Mouse (Mus musculus): ENCODE data around the gene Iqcn.

Gene Iqcn

DNA sequence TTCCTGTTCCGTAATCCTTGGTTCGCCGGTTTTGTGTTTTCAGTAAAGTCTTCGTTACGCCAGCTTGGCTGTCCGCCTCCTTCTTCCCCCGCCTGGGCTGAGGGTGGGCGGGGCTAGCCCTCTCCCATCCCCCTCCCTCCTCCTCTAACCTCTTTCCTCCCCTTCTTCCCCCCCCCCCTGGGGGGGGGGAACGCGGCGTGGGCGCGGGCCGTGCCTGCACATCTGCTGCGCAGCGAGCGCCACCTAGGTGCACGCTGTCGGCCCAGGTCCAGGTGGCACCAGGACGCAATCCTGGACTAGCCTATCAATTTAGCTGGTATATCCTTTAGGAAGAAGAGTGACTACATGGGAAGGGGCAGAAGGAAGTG is 2.7 kb upstream of the Iqcn start:
- DNase-seq (ENCODE audit: inconsistent ontology term): peak; percentile 93

DNA sequence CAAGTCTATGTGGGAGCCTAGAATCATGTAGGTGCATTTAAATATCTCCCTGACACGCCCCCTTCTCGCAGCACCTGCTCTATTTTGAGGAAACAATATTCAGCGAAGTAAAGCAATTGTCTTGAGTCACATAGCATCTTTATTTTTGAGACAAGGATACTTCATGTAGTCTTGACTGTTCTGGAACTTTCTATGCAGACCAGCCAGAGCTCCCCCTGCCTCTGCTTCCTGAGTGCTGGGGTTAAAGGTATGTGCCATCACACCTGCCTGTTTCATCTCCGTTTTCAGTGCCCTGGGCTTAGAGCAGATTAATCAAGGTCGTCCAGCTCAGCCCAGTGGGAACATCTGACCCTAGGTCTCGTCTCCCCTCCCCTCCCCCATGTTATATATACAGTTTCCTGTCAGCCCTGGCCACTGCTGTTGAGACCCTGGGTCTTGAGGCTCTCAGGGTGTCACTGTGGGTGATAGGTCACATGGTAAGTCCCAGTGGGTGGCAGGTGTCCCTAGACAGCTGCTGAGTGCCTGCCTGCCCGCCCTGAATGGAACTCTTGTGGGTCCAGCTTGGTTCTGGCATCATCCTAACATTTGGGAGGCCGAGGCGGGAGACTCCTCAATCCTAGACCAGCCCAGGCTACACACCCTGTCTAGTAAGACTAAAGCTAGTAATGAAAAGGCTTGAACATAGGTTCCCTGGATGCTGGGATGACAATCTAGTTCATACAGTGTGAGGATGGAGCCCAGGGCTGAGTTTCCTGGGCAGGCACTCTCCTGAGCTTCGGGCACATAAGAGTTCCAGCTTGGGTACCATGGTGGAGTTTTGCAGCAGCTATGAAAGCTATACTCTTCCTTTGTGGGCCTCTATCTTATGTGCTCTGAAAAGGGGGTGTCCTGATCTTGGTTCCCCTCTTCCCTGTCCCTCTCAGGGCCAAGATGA is 1.9 kb upstream of the Iqcn start:
- DNase-seq (ENCODE audit: inconsistent ontology term): no peak

DNA sequence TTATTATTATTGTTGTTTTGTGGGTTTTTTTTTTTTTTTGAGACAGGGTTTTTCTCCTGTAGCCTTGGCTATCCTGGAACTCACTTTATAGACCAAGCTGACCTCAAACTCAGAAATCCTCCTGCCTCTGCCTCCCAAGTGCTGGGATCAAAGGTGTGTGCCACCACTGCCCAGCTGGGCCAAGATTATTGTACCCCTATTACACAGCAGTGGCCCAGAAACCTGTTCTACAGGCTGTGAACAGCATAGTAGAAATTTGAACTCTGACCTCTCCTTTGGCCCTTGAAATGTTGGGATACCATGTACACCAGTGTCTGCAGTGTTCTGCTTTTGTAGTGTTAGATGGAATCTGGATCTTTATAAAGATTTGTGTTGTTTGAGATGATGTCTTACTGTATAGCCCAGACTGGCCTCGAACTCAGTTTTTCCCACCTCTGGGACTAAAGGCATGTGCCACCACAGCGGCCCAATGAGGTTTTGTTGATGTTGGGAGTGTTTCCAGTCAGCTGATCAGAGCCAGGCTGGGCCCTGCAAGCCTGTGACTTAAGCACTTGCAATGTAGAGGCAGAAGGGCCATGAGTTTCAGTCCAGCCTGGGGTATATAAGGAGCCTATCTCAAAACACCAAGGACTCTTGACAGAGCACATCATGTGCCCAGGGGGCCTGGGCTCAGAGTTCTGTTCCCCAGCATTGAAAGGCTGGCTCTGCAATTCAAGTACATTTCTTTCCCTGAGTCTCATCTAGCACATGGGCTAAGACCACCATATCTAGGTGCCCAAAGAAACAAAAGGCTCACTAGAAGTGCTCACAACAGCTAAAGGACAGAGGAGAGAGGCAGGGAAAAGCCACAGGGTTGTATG is 1.0 kb upstream of the Iqcn start:
- DNase-seq (ENCODE audit: inconsistent ontology term): no peak

DNA sequence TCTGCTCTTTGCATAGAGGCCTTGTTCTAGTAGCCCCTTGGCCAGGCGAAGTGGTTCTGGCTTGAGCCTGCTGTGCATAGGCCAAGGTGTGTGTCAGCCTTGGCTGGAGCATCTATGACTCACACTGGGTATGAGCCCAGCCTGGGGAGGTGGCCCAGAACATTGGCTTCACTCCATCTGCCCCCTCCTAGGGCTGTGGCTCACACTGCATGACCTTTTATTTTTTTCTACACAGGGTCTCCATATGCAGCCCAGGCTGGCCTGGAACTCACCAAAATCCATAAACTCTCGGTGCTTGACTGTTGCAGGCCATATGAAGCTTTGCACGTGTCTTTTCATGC is 445 bp upstream of the Iqcn start:
- DNase-seq (ENCODE audit: inconsistent ontology term): peak; percentile 83

DNA sequence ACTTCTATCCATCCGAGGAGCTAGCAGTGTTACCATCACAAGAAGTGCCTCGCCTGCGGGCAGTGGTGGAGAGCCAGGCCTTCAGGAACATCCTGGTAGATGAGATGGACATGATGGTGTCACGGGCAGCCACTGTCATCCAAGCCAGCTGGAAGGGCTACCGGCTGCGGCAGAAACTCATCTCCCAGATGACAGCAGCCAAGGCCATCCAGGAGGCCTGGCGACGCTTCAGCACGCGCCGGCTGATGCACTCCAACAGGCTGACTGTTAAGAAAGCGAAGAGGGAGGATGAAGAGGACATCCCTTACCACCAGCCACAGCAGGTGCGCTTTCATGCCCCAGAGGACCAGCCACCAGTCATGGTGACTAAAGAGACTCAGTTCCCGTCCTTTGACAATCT is 5.0 kb downstream of the Iqcn start:
- DNase-seq (ENCODE audit: inconsistent ontology term): no peak

DNA sequence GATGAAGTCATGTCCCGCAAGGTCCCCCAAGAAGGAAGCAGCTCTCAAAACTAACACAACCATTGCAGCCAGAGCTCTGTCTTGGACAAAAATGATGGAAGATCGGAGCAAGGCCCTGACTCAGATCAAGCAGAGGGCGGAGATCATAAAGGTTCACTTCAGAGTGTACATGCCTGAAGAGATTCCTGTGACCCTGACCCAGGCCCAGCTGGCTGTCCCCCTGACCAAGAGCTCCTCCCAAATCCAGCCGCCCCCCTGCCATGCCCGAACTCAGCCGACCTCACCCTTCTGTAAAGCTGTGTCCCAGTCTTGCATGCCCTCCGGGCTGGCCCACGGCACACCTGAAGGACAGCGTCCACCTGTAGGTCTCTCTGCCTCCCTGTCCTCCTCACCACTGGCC is 6.5 kb downstream of the Iqcn start:
- DNase-seq (ENCODE audit: inconsistent ontology term): no peak

DNA sequence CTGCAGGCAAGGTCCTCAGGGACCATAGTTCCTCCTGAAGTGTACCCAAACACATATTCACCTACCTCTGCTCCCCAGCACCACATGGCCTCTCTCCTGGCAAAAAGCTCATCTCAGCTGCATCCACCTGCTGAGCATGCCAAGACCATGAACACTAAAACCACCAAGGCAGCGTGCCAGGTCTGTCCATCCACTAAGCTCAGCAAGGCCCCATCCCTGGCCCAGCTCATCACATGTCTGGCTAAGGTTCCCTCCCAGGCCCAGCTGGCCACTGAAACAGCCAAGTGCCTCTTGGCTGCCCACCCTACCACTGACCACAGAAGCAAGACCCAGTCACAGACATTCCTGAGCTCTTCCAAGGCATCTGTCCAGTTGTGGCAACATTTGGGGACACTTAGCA is 7.0 kb downstream of the Iqcn start:
- DNase-seq (ENCODE audit: inconsistent ontology term): peak; percentile 74

DNA sequence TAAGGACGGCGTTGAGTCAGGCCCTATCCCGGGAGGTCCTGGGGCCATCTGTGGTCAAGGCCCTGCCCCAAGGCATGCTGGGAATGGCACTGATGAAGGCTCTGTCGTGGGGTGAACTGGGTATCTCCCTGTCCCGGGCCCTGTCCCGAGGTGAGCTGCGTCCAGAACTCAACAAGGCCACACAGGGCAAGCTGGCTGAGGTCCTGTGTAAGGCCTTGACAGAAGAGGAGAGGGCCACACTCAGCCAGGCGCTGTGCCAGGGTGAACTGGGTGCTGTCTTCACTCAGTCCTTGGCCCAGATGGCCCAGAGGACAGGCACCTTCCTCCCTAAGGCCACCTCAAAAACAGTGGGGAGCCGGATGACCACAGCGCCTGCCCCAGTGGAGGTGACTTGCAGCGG is 7.8 kb downstream of the Iqcn start:
- DNase-seq (ENCODE audit: inconsistent ontology term): no peak

DNA sequence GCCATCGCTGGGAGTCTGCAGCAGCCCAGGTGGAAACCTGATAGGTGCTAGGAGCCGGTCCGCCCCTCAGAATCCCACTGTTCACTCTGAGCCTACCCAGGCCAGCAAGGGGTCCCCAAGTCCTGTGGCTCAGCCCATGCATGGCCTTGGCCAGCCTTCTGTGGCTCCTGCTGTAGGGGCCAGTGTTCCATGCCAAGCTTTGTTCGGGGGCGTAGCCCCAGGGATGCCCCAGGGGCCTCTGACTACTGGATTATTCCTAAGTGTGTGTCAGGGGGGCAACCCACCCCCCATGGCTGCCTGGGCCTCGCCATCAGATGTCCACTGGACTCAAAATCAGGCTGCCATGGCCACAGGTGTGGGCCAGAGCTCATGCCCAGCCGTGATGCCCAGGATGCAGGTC is 10.7 kb downstream of the Iqcn start:
- no peak for DNase-seq (ENCODE audit: inconsistent ontology term)

DNA sequence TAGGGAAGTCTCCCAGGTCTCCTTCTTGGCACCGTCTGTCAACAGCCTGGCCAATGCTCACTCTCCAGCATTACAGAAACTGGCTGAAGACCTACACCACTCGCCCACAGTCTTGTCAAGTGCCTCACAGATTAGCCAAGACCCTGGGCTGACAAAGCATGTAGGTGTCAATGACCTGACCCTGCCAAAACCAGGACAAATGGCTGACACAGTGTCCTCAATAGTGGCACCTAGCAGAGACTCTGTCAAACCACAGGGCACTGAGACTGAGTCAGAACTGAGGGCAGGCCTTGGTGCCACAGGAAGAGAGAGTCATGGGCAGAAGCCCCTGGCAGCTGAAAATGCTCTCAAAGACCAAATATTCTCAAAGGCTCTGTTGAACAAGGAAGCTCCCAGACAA is 11.8 kb downstream of the Iqcn start:
- no peak for DNase-seq (ENCODE audit: inconsistent ontology term)

DNA sequence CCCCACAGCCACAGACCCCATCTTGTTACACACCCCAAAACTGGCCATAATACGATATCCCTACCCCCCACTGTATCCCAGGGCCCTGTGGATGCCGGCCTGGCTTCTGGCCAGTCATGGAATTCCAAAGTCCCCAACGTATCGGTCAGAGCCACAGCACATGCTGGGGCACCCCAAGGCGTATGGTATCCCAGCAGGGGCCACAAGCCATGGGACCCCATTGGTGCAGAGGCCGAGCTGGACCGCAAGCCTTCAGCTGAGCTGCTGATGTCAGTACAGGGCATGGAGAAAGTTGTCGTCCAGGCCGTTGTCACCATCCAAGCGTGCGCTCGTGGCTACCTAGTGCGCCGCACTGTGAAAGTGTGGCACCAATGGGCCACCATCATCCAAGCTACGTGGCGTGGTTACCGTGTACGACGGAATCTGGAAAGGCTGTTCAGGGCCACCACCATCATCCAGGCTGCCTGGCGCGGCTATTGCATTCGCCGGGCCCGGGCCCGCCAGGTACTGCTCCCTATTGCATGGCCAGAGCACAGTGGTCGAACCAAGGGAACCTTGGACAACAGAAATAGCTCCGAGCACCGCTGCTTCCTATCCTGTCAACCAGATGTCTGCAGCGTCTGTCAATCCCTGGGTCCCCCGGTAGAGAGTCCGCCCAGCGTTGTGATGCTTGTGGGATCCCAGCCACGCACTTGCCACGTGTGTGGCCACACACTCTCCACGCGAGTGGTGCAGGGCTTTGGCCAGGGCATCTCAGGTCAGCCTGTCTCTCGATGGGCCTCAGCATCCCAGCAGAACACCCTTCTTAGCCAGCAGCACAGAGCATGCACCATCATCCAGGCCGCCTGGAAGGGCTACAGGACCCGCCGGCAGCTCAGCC is 13.5 kb downstream of the Iqcn start:
- no peak for DNase-seq (ENCODE audit: inconsistent ontology term)

DNA sequence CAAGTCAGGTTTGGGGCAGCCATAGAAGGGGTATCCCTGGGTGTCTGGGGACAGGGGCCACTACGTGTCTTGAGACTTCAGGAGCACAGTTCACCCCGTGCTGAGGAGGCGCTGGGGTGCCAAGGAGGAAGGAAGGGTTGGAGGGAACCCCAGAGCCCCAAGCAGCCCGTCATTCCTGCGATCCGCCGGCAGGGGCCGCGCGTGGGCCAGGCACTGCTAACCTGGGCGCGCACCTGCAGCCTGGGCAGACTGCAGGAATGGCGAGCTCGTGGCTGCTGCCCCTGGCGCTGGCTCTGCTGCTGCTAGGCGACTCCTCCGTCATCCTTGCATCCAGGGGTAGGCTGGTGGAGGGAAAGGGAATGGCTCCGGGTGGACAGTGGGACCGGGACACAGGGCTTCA is 15.0 kb downstream of the Iqcn start, which contains the start of gene Gm3336:
Gm3336 (plus strand) TSS at position 247 of the 400 bp plus-strand sequence.
- no peak for DNase-seq (ENCODE audit: inconsistent ontology term)

DNA sequence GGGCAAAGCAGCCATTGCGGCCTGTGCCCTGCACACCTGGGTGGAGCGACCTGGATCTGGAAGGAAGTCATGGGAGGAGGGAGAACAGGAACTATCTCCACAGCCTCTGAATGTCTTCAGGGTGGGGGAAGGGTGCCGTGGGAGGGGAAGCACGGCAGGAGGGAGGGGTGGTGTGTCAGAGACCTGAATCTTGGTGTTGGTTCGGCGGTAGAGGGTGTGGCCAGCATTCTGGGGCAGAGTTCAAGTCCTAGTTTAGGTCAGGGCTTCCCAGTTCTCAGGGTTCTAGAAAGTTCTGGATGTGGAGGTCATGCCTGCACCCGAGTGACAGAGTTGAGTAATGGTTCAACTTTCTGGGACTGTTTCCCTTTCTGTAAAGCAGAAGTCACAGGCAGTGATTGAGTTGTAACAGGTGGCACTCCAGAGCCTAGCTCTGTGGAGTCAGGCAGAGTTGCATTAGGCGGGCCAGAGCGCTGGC is 16.6 kb downstream of the Iqcn start:
- no peak for DNase-seq (ENCODE audit: inconsistent ontology term)

DNA sequence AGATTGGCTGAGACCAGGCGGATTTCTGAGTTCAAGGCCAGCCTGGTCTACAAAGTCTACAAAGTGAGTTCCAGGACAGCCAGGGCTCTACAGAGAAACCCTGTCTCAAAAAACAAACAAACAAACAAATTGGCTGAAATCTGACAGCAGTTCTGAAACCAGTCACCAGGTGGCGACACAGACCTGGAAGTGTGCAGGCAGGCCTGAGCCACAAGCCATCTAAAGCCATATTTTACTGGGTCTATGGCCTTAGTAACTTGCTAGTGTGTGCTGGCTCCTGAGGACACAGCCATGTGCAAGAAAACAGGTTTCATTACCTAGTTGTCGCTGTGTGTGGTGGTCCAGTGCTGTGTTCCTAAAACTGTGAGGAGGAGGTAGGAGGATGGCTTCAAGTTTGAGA is 17.5 kb downstream of the Iqcn start:
- peak; percentile 48 for DNase-seq (ENCODE audit: inconsistent ontology term)

DNA sequence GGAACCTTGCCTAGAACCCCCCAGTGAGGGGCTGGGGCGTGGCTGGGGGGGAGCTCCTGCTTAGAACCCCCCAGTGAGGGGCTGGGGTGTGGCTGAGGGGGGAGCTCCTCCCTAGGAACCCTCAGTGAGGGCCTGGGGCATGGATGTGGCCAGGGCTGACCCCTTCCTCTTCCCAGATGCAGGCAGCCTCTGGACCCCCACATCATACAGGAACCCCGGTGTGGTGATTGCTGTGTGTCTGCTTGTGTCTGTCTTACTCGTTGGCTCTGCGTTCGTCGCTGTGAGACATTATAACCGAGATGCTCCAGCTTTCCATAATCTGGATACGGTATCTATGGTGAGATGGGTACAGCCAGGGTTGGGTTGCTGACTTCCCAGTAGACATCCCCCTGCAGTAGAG is 18.3 kb downstream of the Iqcn start:
- no peak for DNase-seq (ENCODE audit: inconsistent ontology term)

DNA sequence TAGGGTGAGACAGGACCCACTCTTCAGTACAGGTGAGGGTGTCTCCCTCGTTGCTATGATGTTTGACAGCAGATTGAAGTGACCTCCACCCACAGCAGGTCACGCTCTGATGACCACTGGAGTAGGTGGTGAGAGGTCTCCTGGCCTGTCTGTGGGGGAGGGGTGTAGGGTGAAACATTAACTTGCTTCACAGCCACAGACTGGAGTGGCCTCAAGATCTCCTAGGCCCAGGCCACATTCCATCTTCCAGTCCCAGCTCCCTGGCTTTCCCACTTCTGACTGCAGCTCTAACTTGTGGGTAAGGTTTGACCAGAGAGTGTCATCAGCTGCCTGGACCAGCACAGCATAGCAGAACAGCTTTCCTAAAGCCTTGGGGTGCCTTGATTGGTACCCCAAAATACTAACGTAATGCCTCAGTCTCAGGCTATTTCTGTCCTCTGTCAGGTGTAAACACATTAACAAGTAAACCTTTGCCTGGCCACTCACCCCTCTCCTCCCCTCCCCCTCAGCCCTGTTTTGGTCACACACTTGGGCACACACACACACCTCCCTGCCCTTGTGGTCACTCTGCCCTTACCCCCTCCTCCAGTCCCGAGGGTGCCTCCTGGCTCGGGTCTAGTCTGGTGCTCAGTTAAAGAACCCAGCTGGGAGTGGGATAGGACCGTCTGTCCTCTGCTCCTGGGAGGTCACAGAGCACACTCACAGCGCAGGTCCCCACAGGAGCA is 20.4 kb downstream of the Iqcn start, which contains the start of gene Pde4c:
Pde4c (plus strand) TSS at position 235 of the 725 bp plus-strand sequence.
- no peak for DNase-seq (ENCODE audit: inconsistent ontology term)

DNA sequence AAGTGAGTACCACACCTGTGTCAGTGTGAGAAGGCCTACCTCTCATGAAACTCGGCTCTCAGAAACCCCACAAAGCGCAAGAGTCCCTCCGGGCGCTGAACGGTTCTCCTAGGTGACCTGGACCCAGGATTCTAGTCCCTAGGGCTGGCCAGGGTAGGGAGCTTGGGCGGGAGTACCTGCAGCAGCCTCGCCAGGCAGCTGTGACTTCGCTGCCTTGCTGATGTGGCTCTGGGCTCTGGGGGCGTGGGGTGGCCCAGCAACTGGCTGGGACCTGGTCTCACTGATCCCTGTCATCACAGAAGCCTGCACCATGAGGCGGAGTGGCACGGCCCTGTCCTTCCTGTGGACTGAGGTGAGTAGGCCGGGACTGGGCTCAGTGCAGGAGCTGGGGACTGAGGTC is 21.0 kb downstream of the Iqcn start:
- no peak for DNase-seq (ENCODE audit: inconsistent ontology term)

DNA sequence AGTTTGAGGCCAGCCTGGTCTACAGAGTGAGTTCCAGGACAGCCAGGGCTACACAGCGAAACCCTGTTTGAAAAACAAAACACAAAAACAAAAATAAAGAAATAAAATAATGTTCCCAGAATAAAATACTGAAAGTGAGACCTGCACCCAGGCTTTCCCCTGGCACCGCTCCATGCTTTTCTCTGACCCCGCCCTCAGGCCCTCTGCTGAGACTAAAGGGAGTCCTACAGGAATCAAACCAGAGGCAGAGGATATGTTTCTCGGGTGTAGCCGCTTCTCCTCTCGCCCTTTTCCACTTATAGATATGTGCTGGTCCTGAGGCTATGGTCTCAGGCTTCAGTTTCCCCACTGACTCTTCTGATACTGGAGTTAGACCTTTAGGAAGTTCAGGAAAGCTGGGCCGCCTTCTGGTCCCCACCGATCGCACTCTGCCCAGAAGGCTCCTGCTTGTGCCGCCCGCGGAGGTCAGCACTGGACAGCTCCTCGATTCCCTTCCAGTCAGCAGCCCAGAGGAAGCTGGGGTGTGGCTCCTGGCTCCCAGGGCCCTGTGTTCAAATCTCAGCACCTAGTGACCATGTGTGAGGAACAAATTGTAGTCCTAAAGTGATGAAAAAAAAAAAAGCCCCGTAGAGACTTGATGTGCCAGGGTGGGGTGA is 22.7 kb downstream of the Iqcn start:
- peak; percentile 37 for DNase-seq (ENCODE audit: inconsistent ontology term)

DNA sequence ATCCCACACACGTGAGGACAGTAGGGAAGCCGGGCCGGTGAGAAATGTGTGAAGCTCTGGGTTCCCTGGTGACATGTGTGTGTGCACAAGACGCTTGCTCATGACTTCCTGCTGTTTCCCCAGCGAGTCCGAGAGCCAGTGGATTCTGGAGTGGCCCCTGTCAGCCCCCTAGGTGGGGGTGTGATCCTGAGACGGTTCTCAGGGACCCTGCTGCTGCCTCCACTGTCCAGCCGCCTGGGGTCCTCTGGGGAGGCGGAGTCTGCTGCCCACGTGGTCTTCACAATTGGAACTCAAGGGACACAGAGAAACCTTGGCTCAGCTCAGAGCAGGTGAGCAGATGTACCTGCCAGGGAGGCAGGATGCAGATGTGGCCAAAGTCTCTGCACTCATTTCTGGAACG is 23.5 kb downstream of the Iqcn start:
- DNase-seq (ENCODE audit: inconsistent ontology term): no peak

DNA sequence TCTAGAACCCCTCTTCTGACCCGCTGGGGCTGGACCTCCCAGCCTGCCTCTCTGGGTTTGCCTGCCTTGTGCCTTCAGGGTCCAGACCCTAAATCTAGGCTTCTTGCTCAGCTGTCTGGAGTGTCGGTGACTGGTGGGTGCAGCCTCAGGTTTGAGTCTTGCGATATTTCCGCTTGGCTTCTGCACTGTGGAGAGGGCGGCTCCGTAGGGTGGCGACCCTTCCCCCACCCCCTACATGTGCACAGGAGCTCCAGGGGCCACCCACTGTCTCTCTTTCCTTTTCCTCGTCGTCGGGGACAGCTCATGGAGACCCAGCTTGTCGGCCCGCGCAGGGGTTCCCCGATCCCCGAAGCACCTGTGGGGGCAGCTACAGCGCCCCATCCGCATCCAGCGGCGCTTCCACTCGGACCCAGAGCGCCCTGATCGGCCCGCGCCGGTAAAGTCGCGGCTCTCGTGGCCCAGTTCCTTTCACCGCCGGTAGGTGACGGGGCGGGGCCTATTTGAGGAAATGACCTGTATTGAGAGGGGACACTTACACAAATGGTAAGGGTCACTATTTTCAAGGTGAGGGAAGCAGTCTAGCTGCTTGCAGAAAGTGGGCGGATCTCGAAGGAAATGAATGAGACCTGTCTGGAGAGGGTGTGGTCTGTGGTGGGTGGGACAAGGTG is 26.7 kb downstream of the Iqcn start:
- no peak for DNase-seq (ENCODE audit: inconsistent ontology term)

Data from Muller cell, postnatal 12 days (primary cell).